8 mouse cellular contexts compared by ENCODE assay signal in genomic region chr12:12938850-12939249, GRCm38 (mm10). TPM values are rescaled to one million over a fixed set of nuclear protein-coding genes. Genes with fewer than 3 reads are reported as not detected.
DNase-seq lines count a peak whose midpoint lies in the region; ATAC-seq and TF ChIP-seq lines count a peak whose summit lies in the region.

No protein-coding gene starts in this region.

- H3K4me1 ChIP-seq in intestine, postnatal 0 days (replicated peaks; ENCODE audit: control insufficient read depth, insufficient read depth, low read length) = no peaks in the 10 kb centered on the region
- peaks cover 20% of the 10 kb centered on the region for H3K4me1 ChIP-seq in limb, embryonic 11.5 days (ENCODE audit: control insufficient read depth, insufficient read depth, low read length)
- H3K4me1 ChIP-seq in midbrain, embryonic 14.5 days (ENCODE audit: control insufficient read depth, insufficient read depth, low read length) = peaks cover 16% of the 10 kb centered on the region
- H3K4me1 ChIP-seq in stomach, embryonic 16.5 days (ENCODE audit: control insufficient read depth, insufficient read depth, low read length) = peaks cover 18% of the 10 kb centered on the region

- peak overlapping the region; percentile 82 for H3K4me3 ChIP-seq in intestine, postnatal 0 days (ENCODE audit: low read depth, low read length)
- H3K4me3 ChIP-seq in limb, embryonic 11.5 days (ENCODE audit: low read depth, low read length) = peak overlapping the region; percentile 89
- peak overlapping the region; percentile 82 for H3K4me3 ChIP-seq in midbrain, embryonic 14.5 days (replicated peaks; ENCODE audit: low read depth, low read length)
- H3K4me3 ChIP-seq in stomach, embryonic 16.5 days (replicated peaks; ENCODE audit: low read length) = peak overlapping the region; percentile 81

- H3K36me3 ChIP-seq in intestine, postnatal 0 days (ENCODE audit: control insufficient read depth, insufficient read depth) = peaks cover 14% of the 10 kb centered on the region; the same call in 1 of the 2 replicates
- peaks cover 4% of the 10 kb centered on the region for H3K36me3 ChIP-seq in limb, embryonic 11.5 days (ENCODE audit: control insufficient read depth, insufficient read depth, low read length)
- H3K36me3 ChIP-seq in midbrain, embryonic 14.5 days (ENCODE audit: control insufficient read depth, insufficient read depth, low read length) = peaks cover 37% of the 10 kb centered on the region
- peaks cover 9% of the 10 kb centered on the region; the same call in 1 of the 2 replicates for H3K36me3 ChIP-seq in stomach, embryonic 16.5 days (ENCODE audit: control insufficient read depth, insufficient read depth, low read length)

- TF ChIP-seq CTCF in intestine, postnatal 0 days (IDR thresholded peaks at IDR 0.05; ENCODE audit: low read depth) = peak; percentile 88

- 0% methylated on average over 12 of the region's 12 CpGs for WGBS in intestine, postnatal 0 days
- 0% methylated on average over 12 of the region's 12 CpGs for WGBS in limb, embryonic 11.5 days
- 0% methylated on average over 12 of the region's 12 CpGs for WGBS in midbrain, embryonic 14.5 days
- under 1% methylated on average over 12 of the region's 12 CpGs for WGBS in stomach, embryonic 16.5 days

- H3K27me3 ChIP-seq in intestine, postnatal 0 days (replicated peaks; ENCODE audit: control insufficient read depth, insufficient read depth, low read length) = no peaks in the 10 kb centered on the region
- H3K27me3 ChIP-seq in limb, embryonic 11.5 days (ENCODE audit: control insufficient read depth, insufficient read depth, low read length) = no peaks in the 10 kb centered on the region
- H3K27me3 ChIP-seq in midbrain, embryonic 14.5 days (ENCODE audit: control insufficient read depth, insufficient read depth, low read length) = no peaks in the 10 kb centered on the region
- no peaks in the 10 kb centered on the region; the same call in 1 of the 2 replicates for H3K27me3 ChIP-seq in stomach, embryonic 16.5 days (ENCODE audit: control insufficient read depth, insufficient read depth, low read length)

- peak; percentile 63 for DNase-seq in CD4-positive, CD25-positive, alpha-beta regulatory T cell, adult 2 months (ENCODE audit: low read depth, low spot score)
- DNase-seq in embryo, embryonic 10 days (ENCODE audit: low spot score) = peak; percentile 92
- DNase-seq in limb, embryonic 11.5 days (ENCODE audit: low spot score) = peak; percentile 89
- peak; percentile 91 for DNase-seq in midbrain, embryonic 14.5 days

- H3K4me2 ChIP-seq in intestine, postnatal 0 days (replicated peaks; ENCODE audit: low read depth) = peak overlapping the region; percentile 94
- peak overlapping the region; percentile 93 for H3K4me2 ChIP-seq in limb, embryonic 11.5 days (ENCODE audit: low read depth, severe bottlenecking)
- H3K4me2 ChIP-seq in midbrain, embryonic 14.5 days (ENCODE audit: low read length) = peak overlapping the region; percentile 95
- H3K4me2 ChIP-seq in stomach, embryonic 16.5 days (ENCODE audit: low read depth, low read length) = peak overlapping the region; percentile 87

- H3K9me3 ChIP-seq in intestine, postnatal 0 days (ENCODE audit: control insufficient read depth) = no peaks in the 10 kb centered on the region
- no peaks in the 10 kb centered on the region for H3K9me3 ChIP-seq in limb, embryonic 11.5 days (ENCODE audit: control insufficient read depth, low read length)
- H3K9me3 ChIP-seq in midbrain, embryonic 14.5 days (ENCODE audit: control insufficient read depth, low read length) = no peaks in the 10 kb centered on the region
- H3K9me3 ChIP-seq in stomach, embryonic 16.5 days (replicated peaks; ENCODE audit: control insufficient read depth, low read length) = no peaks in the 10 kb centered on the region

- no peak for ATAC-seq in CD4-positive, CD25-positive, alpha-beta regulatory T cell, adult 4 months
- peak; percentile 18 for ATAC-seq in granulocyte monocyte progenitor cell, adult 5-6 weeks (replicated peaks; ENCODE audit: poor library complexity, severe bottlenecking)
- no peak for ATAC-seq in intestine, postnatal 0 days
- ATAC-seq in limb, embryonic 11.5 days (ENCODE audit: insufficient number of reproducible peaks, low FRiP score, low TSS enrichment, low read depth) = no peak
- ATAC-seq in midbrain, embryonic 14.5 days (ENCODE audit: low FRiP score, low TSS enrichment) = 0 out of 2 replicates have a peak, but pooled peaks have one; percentile 3
- no peak for ATAC-seq in stomach, embryonic 16.5 days (ENCODE audit: insufficient read depth, low FRiP score)

- peak overlapping the region; percentile 62; the same call in 1 of the 2 replicates for H3K9ac ChIP-seq in intestine, postnatal 0 days (ENCODE audit: low read depth, low read length)
- H3K9ac ChIP-seq in limb, embryonic 11.5 days (ENCODE audit: low read length) = peak overlapping the region; percentile 94
- H3K9ac ChIP-seq in midbrain, embryonic 14.5 days (replicated peaks; ENCODE audit: low read length) = peak overlapping the region; percentile 91
- H3K9ac ChIP-seq in stomach, embryonic 16.5 days (ENCODE audit: low read length) = peak overlapping the region; percentile 87

- H3K27ac ChIP-seq in intestine, postnatal 0 days (ENCODE audit: low read depth, low read length) = peak overlapping the region; percentile 57
- H3K27ac ChIP-seq in limb, embryonic 11.5 days (replicated peaks; ENCODE audit: low read depth, low read length) = peak overlapping the region; percentile 90
- peak overlapping the region; percentile 97 for H3K27ac ChIP-seq in midbrain, embryonic 14.5 days (replicated peaks; ENCODE audit: low read depth, low read length)
- peak overlapping the region; percentile 60 for H3K27ac ChIP-seq in stomach, embryonic 16.5 days (ENCODE audit: low read length)

RNA-seq across cellular contexts. Expression of gene Mycn, which starts 2.9 kb away (rescaled TPM):
- not detected for polyA plus RNA-seq in CD4-positive, CD25-positive, alpha-beta regulatory T cell, adult 4 months (2017; shearing (Covaris generic))
- not detected in 2 replicates for total RNA-seq in granulocyte monocyte progenitor cell, adult 5-6 weeks (2014; fragmentation: Nextera tagmentation)
- total RNA-seq in granulocyte monocyte progenitor cell, adult 5-6 weeks (2017) = 0.26 TPM in 1 of 2 replicates, not detected in the other
- 18.2 and 21.3 TPM in 2 replicates for polyA plus RNA-seq in intestine, postnatal 0 days (2015; fragmentation: Nextera tagmentation; extraction: Ambion mirVana)
- polyA plus RNA-seq in limb, embryonic 11.5 days (2014; fragmentation: Nextera tagmentation; extraction: Ambion mirVana) = 115 and 120 TPM in 2 replicates
- polyA plus RNA-seq in midbrain, embryonic 14.5 days (2014; fragmentation: Nextera tagmentation; extraction: Ambion mirVana) = 61.7 and 63.1 TPM in 2 replicates
- polyA plus RNA-seq in stomach, embryonic 16.5 days (2015; fragmentation: Nextera tagmentation; extraction: Ambion mirVana) = 22.3 and 26.5 TPM in 2 replicates

Comparison
In these comparisons a context has a peak if more than half of its experiments do, and no peak if none do; other contexts are left out.
1. ATAC-seq: peak in granulocyte monocyte progenitor cell, adult 5-6 weeks (single experiment) and midbrain, embryonic 14.5 days (single experiment); none in CD4-positive, CD25-positive, alpha-beta regulatory T cell, adult 4 months (single experiment), intestine, postnatal 0 days (single experiment), limb, embryonic 11.5 days (single experiment) and stomach, embryonic 16.5 days (single experiment).
2. RNA of gene Mycn, which starts 2.9 kb away (polyA plus RNA-seq): 115 to 120 TPM in limb, embryonic 11.5 days, 61.7 to 63.1 TPM in midbrain, embryonic 14.5 days, 22.3 to 26.5 TPM in stomach, embryonic 16.5 days and 18.2 to 21.3 TPM in intestine, postnatal 0 days; not detected in CD4-positive, CD25-positive, alpha-beta regulatory T cell, adult 4 months; every median in the first group is over 10 times any median in the second.
3. Peak in every context shown above with its lines, with median percentiles within 50 percentile points of each other: DNase-seq, H3K27ac ChIP-seq, H3K4me2 ChIP-seq, H3K4me3 ChIP-seq and H3K9ac ChIP-seq.